Mouse (Mus musculus) layer of hippocampus, postnatal 25 days (tissue): ENCODE results near the gene Col4a1. TPM values are rescaled to one million over a fixed set of nuclear protein-coding genes. Genes with fewer than 3 reads are reported as not detected.

Experiments
- DNase-seq, 2 experiments: peaks; one replicate each; pipeline ENCODE4 v3.0.0; 2022; ENCODE audit warnings: mixed read lengths in 2 of 2, low spot score in 1 of 2; ENCODE audit errors: extremely low spot score in 1 of 2
- total RNA-seq, 2 experiments: library from RNA; stranded (reverse); gene quantifications; 2 replicates each; pipeline ENCODE4 v1.2.3; 2021

Gene Col4a1
- total RNA-seq, 2 experiments from 2014 or later: 46.0 to 60.0 TPM

DNA sequence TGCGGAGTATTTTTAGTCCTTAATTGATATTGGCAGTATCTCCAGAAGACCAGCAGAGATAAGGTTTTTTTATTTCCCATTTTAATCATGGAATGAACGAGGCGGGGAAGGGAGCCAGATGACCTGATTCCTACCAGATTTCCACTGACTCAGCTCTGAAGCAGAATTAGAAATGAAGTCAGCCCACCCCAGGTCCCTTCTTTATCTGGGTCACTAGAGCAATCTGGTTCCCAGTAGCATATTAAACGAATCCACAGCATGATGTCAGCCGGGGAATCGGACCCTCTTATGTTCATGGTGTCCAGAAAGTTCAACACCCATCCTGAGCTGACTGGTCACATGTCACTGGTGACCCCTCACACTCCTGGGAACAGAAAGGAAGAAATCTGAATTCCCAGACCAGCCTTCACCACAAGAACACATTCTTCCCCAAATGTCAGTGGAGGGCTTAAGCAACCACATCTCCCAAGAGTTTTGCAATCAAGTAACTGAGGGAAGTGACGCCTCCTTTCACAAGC lies 63.0 kb downstream of the Col4a1 start:
- no peak for DNase-seq

DNA sequence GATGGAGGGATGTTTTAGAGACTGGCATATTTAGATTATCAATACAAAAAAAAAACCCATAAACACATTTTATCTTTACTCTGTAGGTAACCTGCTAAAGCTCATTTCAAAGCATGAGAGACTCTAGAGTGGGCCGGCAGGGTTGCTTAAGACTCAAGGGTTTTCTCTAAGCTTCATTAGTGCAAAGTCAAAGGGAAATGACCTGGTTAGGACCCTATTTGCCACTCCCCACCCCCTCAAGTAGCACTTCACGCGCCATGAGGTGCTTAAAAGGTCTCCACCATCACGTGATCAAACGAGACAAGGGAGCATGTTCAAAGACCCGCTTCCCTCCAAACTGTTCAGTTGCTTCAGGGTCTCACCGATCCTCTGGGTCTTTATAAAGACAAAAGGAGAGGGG lies 63.9 kb downstream of the Col4a1 start:
- DNase-seq: no peak

DNA sequence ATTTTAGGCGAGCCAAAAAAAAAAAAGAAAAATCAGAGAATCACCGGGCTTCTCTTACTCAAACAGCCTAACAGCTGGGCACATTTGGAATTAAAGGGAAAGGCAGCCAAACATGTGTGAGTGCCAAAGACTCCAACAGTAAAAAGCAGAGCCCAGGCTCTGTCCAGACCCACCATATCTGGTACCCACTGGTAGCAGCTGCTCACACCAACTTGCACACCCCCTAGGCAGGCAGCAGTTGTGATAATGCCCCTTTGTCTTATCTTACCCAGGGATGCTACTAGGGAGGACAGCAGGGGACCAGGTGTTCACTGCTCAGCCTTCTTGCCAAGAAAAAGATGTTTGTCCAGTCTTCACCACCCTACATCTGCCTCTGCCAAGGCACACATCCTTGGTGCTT lies 71.1 kb downstream of the Col4a1 start:
- DNase-seq: no peak

DNA sequence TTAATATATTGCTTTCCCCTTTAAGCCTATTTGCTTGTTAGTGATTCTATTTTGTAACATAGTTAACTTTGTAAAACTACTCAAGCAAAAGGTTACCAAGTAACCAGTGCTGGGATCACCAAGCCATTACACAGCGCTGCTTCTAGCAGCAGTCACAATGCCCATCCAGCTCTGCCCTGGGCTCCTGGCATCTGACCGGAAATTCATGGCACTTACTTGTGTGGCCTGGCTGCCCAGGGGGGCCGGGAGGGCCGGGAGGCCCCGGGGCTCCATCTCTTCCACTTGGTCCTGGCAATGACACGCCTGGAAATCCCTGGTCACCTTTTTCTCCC lies 77.8 kb downstream of the Col4a1 start:
- no peak for DNase-seq

DNA sequence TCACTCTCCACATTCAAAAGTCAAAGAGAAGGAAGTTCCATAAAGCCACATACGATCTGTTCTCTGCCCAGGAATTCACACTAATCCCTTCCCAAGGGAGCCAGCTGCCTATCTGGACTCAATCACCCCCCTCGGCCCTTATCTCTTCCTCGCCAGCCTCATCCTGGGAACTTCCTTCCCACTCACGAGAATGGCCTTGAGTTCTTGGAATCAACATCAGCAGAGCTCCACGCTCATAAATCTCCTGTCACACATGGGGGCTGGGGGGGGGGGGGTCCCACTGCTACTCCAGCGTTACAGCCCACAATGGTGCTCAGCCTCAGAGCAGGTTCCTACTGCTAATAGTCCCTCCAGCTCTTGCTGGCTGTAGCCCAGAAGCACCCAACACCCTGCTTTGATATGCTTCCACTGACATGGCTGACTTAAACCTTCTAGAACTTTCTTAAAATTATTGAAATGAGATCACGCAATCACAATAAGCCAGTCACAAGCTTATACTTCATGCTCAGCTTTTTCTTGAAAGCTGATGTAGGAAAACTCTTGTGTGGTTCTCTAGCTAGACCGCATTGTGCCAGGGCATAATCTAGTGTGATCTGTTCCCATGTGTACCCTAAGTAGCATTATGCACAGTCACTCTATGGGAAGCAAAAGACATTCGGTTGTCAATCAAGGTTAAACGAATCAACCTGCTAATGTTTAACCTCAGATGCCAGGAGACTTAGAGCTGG lies 78.3 kb downstream of the Col4a1 start:
- no peak for DNase-seq

DNA sequence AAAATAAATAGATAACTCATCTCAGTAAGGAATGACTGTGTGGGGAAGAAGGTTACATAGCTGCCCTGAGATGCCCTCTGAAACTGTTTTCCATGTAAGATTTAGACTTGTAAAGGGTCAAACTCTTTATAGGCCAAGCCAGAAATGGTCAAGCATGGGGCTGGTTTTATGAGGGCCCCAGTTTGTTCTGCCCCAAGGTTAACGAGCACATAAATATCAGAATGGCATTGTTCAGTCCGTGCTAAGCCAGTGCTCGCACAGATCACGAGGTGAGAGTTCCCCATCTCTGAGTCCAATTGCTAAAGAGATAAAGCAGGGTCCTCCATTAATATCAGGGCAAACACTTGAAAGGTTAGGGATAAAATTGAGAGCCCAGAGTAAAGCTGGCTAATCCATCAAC lies 79.6 kb downstream of the Col4a1 start:
- DNase-seq: no peak

DNA sequence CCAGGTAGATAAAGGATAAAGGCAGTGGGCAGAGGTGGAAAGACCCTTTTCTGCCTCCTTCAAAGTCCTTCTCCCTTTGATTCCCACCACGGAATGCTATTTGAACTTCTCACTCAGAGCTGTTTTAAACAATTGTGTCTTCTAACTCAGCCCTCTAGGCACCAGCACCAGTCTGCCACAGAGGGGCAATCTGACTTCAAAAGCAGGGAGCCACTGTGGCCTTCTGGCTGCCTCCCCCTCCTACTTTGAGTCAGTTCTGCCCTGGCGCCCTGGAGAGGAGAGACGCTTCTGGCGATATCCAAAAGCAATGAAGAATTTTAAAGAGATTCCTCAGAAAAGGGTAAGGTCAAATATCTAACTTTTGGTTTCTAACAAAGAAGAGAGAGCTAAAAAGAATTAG lies 82.3 kb downstream of the Col4a1 start:
- no peak for DNase-seq

DNA sequence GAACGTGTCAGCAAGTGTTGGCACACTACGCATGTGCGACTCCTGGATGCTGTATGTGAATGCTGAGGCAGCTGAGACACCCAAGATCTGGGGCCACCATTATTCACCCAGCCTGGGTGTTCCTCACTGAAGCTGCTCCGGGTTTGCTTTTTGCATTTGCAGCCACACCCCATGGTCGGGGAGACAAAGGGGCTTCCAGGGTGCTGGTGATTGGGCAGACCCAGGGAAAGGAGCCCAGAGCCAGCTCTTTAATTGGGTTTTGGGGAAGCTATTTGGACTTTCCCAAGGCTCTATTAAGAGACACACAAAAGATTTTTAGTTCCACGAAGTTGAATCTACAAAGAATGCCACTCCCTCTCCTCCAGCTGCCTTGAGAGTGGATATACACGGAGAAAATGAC lies 85.2 kb downstream of the Col4a1 start:
- DNase-seq: no peak

DNA sequence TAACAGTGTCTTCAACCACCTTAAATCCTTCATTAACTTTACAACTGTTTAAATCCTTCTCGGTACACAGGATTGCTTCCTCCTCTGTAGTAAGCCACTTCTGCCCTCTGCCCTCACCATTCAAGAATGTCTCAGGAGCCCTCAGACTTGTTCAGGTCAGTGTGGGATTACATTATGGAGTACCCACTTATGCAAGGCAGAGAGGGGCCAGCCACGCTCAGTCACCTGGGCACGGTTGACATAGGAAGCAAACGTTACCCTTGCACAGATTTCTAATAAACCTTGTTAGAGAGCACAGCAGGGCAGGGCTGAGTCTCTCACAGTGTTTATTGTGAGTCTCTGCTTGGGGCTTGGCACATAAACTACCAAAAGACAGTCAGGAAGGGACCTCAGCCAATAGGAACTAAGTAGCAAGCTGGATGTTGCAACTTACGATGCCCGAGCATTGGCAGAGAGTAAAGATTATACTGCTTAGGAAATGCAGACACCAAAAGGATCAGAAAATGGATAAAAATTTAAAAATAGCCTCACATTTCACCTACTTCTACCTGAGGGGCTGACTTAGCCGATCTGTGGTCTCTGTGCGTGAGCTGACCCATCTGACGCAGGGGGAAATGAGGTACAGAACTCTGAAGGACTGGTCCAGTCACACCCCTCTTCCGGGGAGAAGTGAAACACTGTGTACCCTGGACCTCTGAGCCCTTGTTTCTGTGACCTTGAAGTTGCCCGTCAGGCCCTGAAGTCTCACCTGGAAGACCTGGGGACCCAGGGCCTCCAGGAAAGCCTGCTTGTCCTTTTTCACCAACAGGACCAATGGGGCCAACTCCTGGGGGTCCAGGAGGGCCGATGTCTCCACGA lies 86.8 kb downstream of the Col4a1 start:
- DNase-seq: no peak

DNA sequence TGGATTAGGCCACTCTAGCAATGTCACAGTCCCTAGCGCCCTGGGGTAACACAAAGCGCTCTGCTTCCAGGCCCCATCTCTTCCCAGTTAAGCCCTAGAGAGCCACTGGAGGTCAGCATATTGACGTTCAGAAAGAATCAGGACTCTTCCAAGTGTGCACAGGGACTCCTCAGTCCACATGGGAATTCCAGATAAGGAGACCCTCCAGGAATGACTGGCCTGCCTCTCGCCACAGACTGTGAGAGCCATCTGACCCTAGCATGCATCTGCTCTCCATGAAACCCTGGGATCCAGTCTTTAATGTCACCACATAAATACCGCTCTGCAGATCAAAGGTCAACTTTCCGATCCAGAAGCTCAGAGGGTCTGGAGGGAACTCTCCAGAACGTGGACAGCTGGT lies 88.4 kb downstream of the Col4a1 start:
- no peak for DNase-seq

DNA sequence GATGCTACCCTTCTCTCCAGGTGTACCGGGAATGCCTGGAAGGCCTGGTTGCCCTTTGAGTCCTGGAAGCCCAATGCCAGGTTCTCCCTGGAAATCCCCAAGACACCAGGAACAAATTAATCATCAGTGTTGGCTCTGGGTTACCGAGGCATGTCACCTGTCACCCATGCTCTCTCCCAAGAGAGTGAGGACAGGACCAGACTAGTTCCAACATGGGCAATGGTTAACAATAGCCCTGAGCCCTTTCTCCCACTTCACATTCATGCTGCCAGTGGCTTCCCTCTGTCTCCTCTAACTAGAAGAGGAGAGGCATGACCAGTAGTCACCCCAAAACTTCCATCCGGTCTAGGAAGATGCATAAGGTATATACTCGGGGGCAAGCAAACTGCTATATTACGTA lies 91.3 kb downstream of the Col4a1 start:
- no peak for DNase-seq

DNA sequence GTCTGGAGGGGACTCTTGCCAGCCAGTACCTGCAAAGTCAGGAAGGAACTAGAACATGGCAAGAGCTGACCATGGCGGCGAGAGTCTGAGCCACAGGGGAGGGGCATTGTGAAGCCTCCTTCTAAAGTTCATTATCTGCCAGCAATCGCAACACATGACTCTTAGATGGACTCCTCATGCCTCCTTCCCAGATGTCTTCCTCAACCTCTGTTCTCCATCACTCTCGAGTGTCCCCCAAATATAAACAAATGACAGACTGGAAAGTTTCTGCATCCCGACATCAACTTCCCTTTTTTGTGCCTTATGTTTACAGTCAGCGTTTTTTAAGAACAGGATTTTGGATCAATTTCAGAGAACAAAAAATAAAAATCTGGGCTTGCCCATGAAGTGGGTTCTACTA lies 93.3 kb downstream of the Col4a1 start:
- no peak for DNase-seq

DNA sequence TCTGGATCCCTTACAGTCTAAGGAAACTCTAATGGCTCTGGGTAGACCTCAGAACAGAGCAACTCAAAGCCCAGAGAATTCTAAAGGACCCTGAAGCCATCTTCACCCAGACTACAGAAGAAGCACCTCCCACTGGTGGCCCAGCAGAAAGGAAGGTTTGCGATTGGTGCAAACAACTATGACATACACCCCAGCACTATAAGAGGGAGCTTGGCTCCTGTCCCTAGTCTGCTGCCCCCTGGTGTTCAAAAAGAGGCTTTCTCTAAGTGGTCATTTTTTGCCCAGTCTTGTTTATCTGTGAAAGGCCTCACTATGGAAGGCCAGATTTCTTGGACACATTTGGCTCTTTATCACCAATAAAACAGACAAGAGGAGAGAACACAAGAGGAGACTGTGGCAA lies 97.4 kb downstream of the Col4a1 start:
- DNase-seq: peak in 1 of 2 experiments; percentile 50

DNA sequence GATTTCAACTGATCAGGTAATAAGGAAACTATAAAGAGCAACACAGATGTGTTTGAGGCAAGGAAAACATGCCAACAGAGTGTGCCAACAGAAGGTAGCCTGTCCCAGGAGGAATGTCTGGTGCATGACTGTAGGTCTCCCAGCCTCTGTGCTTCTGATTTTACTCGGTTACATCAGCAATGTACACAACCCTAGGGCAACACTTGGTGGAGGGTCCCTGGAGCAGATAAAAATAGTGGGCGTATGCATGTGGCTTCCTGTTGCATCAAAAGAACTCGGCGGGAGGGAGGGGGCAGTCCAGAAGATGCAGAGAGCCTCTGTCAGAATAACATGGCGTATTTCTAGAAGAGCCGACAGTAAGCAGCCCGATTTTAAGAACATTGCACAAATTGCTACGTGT lies 106.1 kb downstream of the Col4a1 start:
- DNase-seq: no peak

DNA sequence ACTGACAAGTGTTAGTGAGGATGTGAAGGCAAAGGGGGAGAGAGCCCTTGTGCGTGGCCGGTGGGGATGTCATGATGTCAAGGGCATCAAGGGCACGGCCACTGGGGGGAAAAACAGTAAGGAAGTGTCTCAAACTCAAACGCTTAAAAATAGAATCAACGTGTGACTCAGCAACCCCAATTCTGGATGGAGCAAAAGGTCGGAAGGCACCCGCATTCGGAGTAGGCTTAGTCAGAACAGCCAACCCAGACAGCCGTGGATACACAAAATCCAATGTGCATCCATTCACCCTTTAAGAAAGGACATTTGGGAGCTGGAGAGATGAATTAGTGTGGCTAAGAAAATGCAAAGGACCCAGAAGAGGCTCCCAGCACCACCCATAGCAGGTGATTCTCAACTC lies 107.1 kb downstream of the Col4a1 start:
- DNase-seq: no peak

DNA sequence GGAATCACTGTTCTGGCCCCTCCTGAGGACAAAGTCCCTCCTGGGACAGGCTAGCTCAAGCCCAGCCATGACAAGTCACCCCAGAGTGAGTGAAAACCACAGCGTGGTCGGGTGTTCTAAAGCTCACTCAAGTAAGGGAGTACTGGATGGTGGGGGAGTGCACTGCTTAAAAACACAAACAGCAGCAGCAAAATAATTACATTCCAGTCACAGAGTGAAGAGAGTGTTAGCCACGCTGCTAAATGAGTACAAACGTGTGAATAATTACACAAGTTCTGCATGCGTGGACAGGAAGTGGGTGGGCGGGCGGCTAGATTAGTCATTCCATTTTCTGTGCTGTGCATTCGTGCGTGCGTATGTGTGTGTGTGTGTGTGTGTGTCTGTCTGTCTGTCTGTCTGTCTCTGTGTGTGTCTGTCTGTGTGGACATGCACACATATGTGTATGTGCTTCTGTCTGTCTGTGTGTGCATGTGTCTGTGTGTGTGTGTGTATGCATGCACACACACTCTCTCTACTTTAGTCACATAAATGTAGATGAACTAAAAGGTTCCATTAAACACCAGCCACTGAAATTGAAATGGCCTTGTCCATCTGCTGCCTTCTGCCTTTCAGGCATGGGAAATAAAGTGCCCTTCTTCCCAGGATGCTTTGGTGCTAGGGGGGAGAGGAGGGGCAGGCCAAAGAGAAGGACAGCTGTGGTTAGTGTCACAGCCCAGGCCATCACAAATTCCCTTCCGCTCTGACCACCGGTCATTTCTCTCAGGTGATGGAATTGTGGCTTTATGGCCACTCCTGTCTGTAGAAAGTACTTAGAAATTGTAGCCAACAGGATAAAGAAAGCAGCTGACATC lies 109.1 kb downstream of the Col4a1 start:
- no peak for DNase-seq

DNA sequence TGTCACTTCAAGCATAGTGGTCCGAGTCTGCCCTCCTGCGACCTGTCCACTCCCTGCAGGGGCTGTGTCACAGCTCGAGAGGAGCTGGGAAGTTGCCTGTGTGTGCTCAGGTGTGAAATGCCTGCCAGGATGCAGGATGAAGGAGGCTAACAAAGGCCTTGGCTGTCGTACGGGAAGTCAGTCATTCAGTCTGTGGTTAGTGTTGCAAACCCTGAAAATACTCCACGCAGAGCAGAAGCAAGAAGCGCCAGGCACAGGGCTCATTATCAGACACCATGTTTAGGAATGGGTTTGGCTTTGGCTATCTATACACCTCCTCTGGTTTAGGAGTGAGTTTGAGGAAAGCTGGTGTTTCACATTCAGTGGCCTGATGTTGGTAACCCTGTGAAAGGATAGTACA lies 114.0 kb downstream of the Col4a1 start:
- DNase-seq: no peak

DNA sequence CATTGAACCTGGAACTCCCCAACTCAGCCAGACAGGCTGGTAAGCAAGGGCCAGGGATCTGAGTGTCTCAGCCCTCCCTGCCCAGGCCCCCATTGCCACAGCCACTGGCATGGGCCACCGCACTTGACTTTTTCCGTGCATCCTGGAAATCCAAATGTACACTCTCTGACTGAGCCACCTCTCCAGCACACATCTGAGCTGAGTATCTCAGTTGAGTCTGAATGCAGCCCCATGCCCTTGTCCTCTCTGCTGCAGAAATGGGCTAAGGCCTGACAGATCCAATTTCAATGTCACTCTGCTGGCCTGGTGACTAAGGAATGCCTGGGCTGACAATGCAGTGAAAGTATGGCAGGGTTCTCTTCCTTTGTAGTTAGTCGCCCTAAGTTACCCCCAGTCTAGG lies 114.6 kb downstream of the Col4a1 start:
- no peak for DNase-seq

DNA sequence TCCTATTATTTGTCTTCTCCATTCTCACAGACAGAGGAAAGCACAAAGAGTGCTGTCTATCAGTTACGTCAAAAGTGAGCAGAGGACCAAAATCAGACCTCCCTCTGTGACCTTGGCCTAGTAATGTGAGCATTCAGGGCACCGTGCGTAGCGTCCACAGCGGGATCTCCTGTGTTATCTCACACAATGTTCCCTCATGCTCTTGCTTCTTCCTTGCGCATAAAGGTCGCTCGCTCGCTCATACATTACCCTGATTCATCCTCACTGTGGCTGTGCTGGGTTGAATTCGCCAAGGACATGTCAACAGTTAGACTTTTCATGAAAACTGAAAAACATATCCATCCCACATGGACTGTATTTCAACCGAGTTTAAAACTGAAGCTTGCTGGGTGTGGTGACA lies 115.4 kb downstream of the Col4a1 start:
- no peak for DNase-seq

DNA sequence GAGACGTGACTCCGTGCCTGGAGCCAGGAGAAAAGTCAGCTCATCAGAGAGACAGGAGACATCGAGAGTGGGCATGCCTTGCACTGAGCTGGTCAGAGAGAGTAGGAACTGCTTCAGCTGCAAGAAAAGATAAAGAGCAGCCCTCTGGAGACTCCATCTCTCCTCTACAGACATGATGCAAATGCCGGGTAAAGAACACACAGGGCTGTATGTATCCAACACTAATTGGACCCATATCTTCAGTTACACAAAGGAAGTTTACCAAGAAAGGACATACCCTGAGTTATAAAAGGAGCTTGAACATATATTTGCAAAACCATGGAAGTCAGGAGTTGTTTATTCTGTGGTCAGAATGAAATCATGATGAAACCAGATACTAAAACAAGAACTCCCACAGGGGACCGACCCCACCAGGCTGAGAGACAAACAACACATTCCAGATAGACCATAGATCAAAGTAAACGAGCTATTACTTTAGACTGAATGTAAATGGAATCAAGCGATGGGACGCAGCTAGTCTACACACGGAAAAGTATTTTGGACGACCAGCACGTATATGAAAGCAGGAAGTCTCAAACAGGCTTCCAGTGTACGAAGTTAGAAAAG lies 119.8 kb downstream of the Col4a1 start:
- DNase-seq: no peak
